Mouse (Mus musculus): ENCODE data around the gene Bnc2. TPM values are rescaled to one million over a fixed set of nuclear protein-coding genes. Genes with fewer than 3 reads are reported as not detected.
A peak's percentile ranks its signal among the peaks of the same experiment; 100 is the strongest.

Gene Bnc2
- polyA plus RNA-seq, 1 experiment: 20.1 TPM

- Histone ChIP-seq H3K27ac (ENCODE audit: insufficient read depth, low read depth, low read length) (no peak overlapping the region), H3K4me1 (ENCODE audit: control insufficient read depth, insufficient read depth, low read length) (no peaks in the 10 kb centered on the region), H3K4me3 (ENCODE audit: insufficient read depth, low read depth, low read length) (no peak overlapping the region), H3K27me3 (replicated peaks; ENCODE audit: control insufficient read depth, insufficient read depth, low read length) (no peaks in the 10 kb centered on the region), H3K36me3 (ENCODE audit: control insufficient read depth, insufficient read depth, low read length) (no peaks in the 10 kb centered on the region)
- TF ChIP-seq POLR2A (IDR thresholded peaks at IDR 0.05; ENCODE audit: low read depth, low read length): no peak
- no peak for TF ChIP-seq CTCF (conservative IDR thresholded peaks at IDR 0.05; ENCODE audit: insufficient read depth, insufficient read length, low read depth, low read length)
- WGBS: 90% methylated on average over 5 of the region's 5 CpGs
- no peak for DNase-seq
Measured at GRCm38 (mm10) chr4:84662228-84663065, 12.6 kb downstream of the Bnc2 start.

DNA sequence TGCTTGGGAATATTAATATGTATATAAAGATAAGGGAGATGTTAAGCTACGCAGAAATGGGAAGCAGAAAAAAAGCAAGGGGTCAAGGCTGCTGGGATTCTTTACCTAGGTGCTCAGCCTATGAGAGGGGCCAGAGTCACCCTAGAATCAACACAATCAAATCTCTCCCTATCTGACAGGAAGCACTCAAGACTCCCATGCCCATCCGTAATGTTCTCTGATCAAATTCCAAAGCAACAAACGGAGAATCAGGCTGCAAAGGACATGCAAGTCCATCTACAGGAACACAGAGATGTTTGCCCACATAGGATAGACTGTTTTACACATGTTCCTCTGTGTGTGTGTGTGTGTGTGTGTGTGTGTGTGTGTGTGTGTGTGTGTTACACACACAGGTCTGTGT lies 13.7 kb downstream of the Bnc2 start:
- no peaks in the 10 kb centered on the region for H3K27me3 ChIP-seq (replicated peaks; ENCODE audit: control insufficient read depth, insufficient read depth, low read length)
- H3K27ac ChIP-seq (ENCODE audit: insufficient read depth, low read depth, low read length): no peak overlapping the region
- no peaks in the 10 kb centered on the region for H3K4me1 ChIP-seq (ENCODE audit: control insufficient read depth, insufficient read depth, low read length)
- WGBS: 80% methylated on average over 3 of the region's 3 CpGs
- DNase-seq: no peak
- no peaks in the 10 kb centered on the region for H3K36me3 ChIP-seq (ENCODE audit: control insufficient read depth, insufficient read depth, low read length)
- TF ChIP-seq CTCF (conservative IDR thresholded peaks at IDR 0.05; ENCODE audit: insufficient read depth, insufficient read length, low read depth, low read length) (no peak), POLR2A (IDR thresholded peaks at IDR 0.05; ENCODE audit: low read depth, low read length) (no peak)
- H3K4me3 ChIP-seq (ENCODE audit: insufficient read depth, low read depth, low read length): no peak overlapping the region

GRCm38 (mm10) chr4:84651786-84652185 lies 23.3 kb downstream of the Bnc2 start:
- WGBS: 29% methylated on average over 8 of the region's 8 CpGs
- peak; percentile 59 for DNase-seq
- Histone ChIP-seq H3K4me3 (ENCODE audit: insufficient read depth, low read depth, low read length) (no peak overlapping the region), H3K27ac (ENCODE audit: insufficient read depth, low read depth, low read length) (no peak overlapping the region), H3K36me3 (ENCODE audit: control insufficient read depth, insufficient read depth, low read length) (no peaks in the 10 kb centered on the region), H3K4me1 (ENCODE audit: control insufficient read depth, insufficient read depth, low read length) (peaks cover 4% of the 10 kb centered on the region; the same call in 1 of the 2 replicates), H3K27me3 (replicated peaks; ENCODE audit: control insufficient read depth, insufficient read depth, low read length) (no peaks in the 10 kb centered on the region)
- TF ChIP-seq CTCF (conservative IDR thresholded peaks at IDR 0.05; ENCODE audit: insufficient read depth, insufficient read length, low read depth, low read length) (no peak), POLR2A (IDR thresholded peaks at IDR 0.05; ENCODE audit: low read depth, low read length) (no peak)

- Histone ChIP-seq H3K4me3 (ENCODE audit: insufficient read depth, low read depth, low read length) (no peak overlapping the region), H3K27ac (ENCODE audit: insufficient read depth, low read depth, low read length) (no peak overlapping the region), H3K36me3 (ENCODE audit: control insufficient read depth, insufficient read depth, low read length) (no peaks in the 10 kb centered on the region), H3K4me1 (ENCODE audit: control insufficient read depth, insufficient read depth, low read length) (0 out of 2 replicates have a peak, but pooled peaks cover under 1% of the 10 kb centered on the region), H3K27me3 (replicated peaks; ENCODE audit: control insufficient read depth, insufficient read depth, low read length) (no peaks in the 10 kb centered on the region)
- no peak for DNase-seq
- no peak for TF ChIP-seq CTCF (conservative IDR thresholded peaks at IDR 0.05; ENCODE audit: insufficient read depth, insufficient read length, low read depth, low read length)
- TF ChIP-seq POLR2A (IDR thresholded peaks at IDR 0.05; ENCODE audit: low read depth, low read length): no peak
Measured at GRCm38 (mm10) chr4:84646576-84646975, 28.5 kb downstream of the Bnc2 start.

GRCm38 (mm10) chr4:84639166-84639565 lies 35.9 kb downstream of the Bnc2 start:
- TF ChIP-seq POLR2A (IDR thresholded peaks at IDR 0.05; ENCODE audit: low read depth, low read length): no peak
- no peak for TF ChIP-seq CTCF (conservative IDR thresholded peaks at IDR 0.05; ENCODE audit: insufficient read depth, insufficient read length, low read depth, low read length)
- DNase-seq: peak; percentile 59
- Histone ChIP-seq H3K27me3 (replicated peaks; ENCODE audit: control insufficient read depth, insufficient read depth, low read length) (no peaks in the 10 kb centered on the region), H3K4me1 (ENCODE audit: control insufficient read depth, insufficient read depth, low read length) (peaks cover 20% of the 10 kb centered on the region), H3K4me3 (ENCODE audit: insufficient read depth, low read depth, low read length) (no peak overlapping the region), H3K27ac (ENCODE audit: insufficient read depth, low read depth, low read length) (peak overlapping the region; percentile 53), H3K36me3 (ENCODE audit: control insufficient read depth, insufficient read depth, low read length) (no peaks in the 10 kb centered on the region)
- 34% methylated on average over 6 of the region's 6 CpGs for WGBS

DNA sequence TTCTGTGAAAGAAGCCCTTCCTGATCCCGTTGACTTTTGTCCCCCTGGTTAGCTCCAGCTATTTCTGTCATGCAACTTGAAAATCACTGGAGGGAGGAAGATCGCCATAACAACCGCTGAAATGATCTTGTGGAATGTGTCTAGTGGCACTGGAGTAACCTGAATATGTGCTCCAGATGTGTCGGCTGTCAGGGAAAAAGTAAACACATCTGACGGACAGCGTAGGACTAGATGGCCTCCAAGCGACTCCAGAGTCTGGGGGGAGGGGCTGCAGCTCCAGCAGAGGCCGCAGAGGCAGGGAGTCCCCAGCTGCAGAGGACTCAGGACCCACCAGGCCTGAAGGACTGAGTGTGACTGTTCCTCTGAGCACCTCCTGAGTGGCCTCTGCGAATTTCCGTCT lies 37.4 kb downstream of the Bnc2 start:
- H3K4me3 ChIP-seq (ENCODE audit: insufficient read depth, low read depth, low read length): no peak overlapping the region
- peaks cover 20% of the 10 kb centered on the region for H3K4me1 ChIP-seq (ENCODE audit: control insufficient read depth, insufficient read depth, low read length)
- H3K27me3 ChIP-seq (replicated peaks; ENCODE audit: control insufficient read depth, insufficient read depth, low read length): no peaks in the 10 kb centered on the region
- TF ChIP-seq POLR2A (IDR thresholded peaks at IDR 0.05; ENCODE audit: low read depth, low read length) (no peak), CTCF (conservative IDR thresholded peaks at IDR 0.05; ENCODE audit: insufficient read depth, insufficient read length, low read depth, low read length) (no peak)
- H3K27ac ChIP-seq (ENCODE audit: insufficient read depth, low read depth, low read length): peak overlapping the region; percentile 61
- peak; percentile 74 for DNase-seq
- 5% methylated on average over 10 of the region's 10 CpGs for WGBS
- no peaks in the 10 kb centered on the region for H3K36me3 ChIP-seq (ENCODE audit: control insufficient read depth, insufficient read depth, low read length)

DNA sequence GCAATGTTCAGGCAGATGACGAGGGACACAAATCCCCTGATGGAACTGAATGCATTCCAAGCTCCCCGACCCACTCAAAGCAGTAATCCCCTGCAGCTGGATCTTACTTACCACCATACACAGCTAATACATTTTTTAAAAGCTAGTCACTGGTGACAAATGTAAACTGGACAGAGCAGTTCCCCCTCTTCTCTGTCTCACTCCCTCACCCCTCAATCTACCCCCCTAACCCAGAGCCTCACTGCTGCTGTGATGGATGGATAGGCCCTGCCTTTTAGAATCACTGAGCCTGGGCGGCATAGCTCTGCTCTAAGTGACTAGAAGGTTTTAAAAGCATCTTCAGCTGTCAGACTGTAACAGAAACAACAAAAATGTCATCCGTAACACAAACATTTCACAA lies 40.3 kb downstream of the Bnc2 start:
- Histone ChIP-seq H3K4me1 (ENCODE audit: control insufficient read depth, insufficient read depth, low read length) (peaks cover 15% of the 10 kb centered on the region), H3K27me3 (replicated peaks; ENCODE audit: control insufficient read depth, insufficient read depth, low read length) (no peaks in the 10 kb centered on the region), H3K36me3 (ENCODE audit: control insufficient read depth, insufficient read depth, low read length) (no peaks in the 10 kb centered on the region), H3K27ac (ENCODE audit: insufficient read depth, low read depth, low read length) (no peak overlapping the region), H3K4me3 (ENCODE audit: insufficient read depth, low read depth, low read length) (no peak overlapping the region)
- no peak for DNase-seq
- WGBS: 76% methylated on average over 4 of the region's 4 CpGs
- TF ChIP-seq CTCF (conservative IDR thresholded peaks at IDR 0.05; ENCODE audit: insufficient read depth, insufficient read length, low read depth, low read length): no peak
- TF ChIP-seq POLR2A (IDR thresholded peaks at IDR 0.05; ENCODE audit: low read depth, low read length): no peak
